8 mouse cellular contexts compared by ENCODE assay signal in genomic region chr14:23429043-23429442, GRCm38 (mm10).
A peak's percentile ranks its signal among the peaks of the same experiment; 100 is the strongest.
DNase-seq lines count a peak whose midpoint lies in the region; ATAC-seq lines count a peak whose summit lies in the region.
"Had no signal": no experiment of that assay in that cellular context is flagged by ENCODE, and none has a peak within 500 bp of the region (broad histone marks: within the 10 kb centered on the region; RNA-seq: fewer than 3 reads in every experiment).

No protein-coding gene starts in this region.

- intact Hi-C loops in left cerebral cortex, postnatal 14 days (cut with DNase I), result no loop called here
- intact Hi-C loops in left cerebral cortex, postnatal 36 days (cut with DNase I), result no loop called here

- no peak overlapping the region for H3K4me3 ChIP-seq in brown adipose tissue, adult 24 weeks (ENCODE audit: insufficient read depth, low read depth, low read length)
- H3K4me3 ChIP-seq in intestine, embryonic 15.5 days (replicated peaks), result no peak overlapping the region
- H3K4me3 ChIP-seq in midbrain, embryonic 14.5 days (replicated peaks; ENCODE audit: low read depth, low read length), result no peak overlapping the region
- no peak overlapping the region for H3K4me3 ChIP-seq in forebrain, embryonic 12.5 days (replicated peaks)
- H3K4me3 ChIP-seq: midbrain, embryonic 12.5 days had no signal

- no peaks in the 10 kb centered on the region for H3K36me3 ChIP-seq in intestine, embryonic 15.5 days
- no peaks in the 10 kb centered on the region for H3K36me3 ChIP-seq in midbrain, embryonic 14.5 days (ENCODE audit: control insufficient read depth, insufficient read depth, low read length)
- H3K36me3 ChIP-seq in forebrain, embryonic 12.5 days (replicated peaks), result no peaks in the 10 kb centered on the region
- H3K36me3 ChIP-seq: midbrain, embryonic 12.5 days had no signal

- peak; percentile 30 to 31 for DNase-seq in left cerebral cortex, postnatal 14 days (ENCODE audit: low spot score in 2 of 2)
- DNase-seq in left cerebral cortex, postnatal 36 days (ENCODE audit: low spot score in 2 of 2), result no peak
- DNase-seq in midbrain, embryonic 14.5 days, result peak; percentile 80
- DNase-seq in urinary bladder, adult 18-20 months (ENCODE audit: low spot score in 2 of 2), result no peak

- 26% methylated on average over 4 of the region's 4 CpGs for WGBS in intestine, embryonic 15.5 days
- 29% methylated on average over 4 of the region's 4 CpGs for WGBS in midbrain, embryonic 14.5 days
- WGBS in forebrain, embryonic 12.5 days, result 31% methylated on average over 4 of the region's 4 CpGs

- no peaks in the 10 kb centered on the region for H3K9me3 ChIP-seq in intestine, embryonic 15.5 days
- no peaks in the 10 kb centered on the region for H3K9me3 ChIP-seq in midbrain, embryonic 14.5 days (ENCODE audit: control insufficient read depth, low read length)
- H3K9me3 ChIP-seq in forebrain, embryonic 12.5 days, result no peaks in the 10 kb centered on the region
- H3K9me3 ChIP-seq: midbrain, embryonic 12.5 days had no signal

- no peak overlapping the region for H3K4me2 ChIP-seq in intestine, embryonic 15.5 days (replicated peaks)
- no peak overlapping the region for H3K4me2 ChIP-seq in midbrain, embryonic 14.5 days (ENCODE audit: low read length)
- H3K4me2 ChIP-seq in forebrain, embryonic 12.5 days, result no peak overlapping the region
- H3K4me2 ChIP-seq: midbrain, embryonic 12.5 days had no signal

- H3K9ac ChIP-seq in intestine, embryonic 15.5 days, result no peak overlapping the region
- no peak overlapping the region for H3K9ac ChIP-seq in midbrain, embryonic 14.5 days (replicated peaks; ENCODE audit: low read length)
- no peak overlapping the region for H3K9ac ChIP-seq in forebrain, embryonic 12.5 days
- H3K9ac ChIP-seq: midbrain, embryonic 12.5 days had no signal

- H3K27ac ChIP-seq in brown adipose tissue, adult 24 weeks (replicated peaks; ENCODE audit: low read depth, low read length), result peak overlapping the region; percentile 81
- no peak overlapping the region for H3K27ac ChIP-seq in intestine, embryonic 15.5 days
- H3K27ac ChIP-seq in midbrain, embryonic 14.5 days (replicated peaks; ENCODE audit: low read depth, low read length), result no peak overlapping the region
- no peak overlapping the region for H3K27ac ChIP-seq in forebrain, embryonic 12.5 days
- H3K27ac ChIP-seq: midbrain, embryonic 12.5 days had no signal

- H3K27me3 ChIP-seq in intestine, embryonic 15.5 days (replicated peaks), result no peaks in the 10 kb centered on the region
- H3K27me3 ChIP-seq in midbrain, embryonic 14.5 days (ENCODE audit: control insufficient read depth, insufficient read depth, low read length), result no peaks in the 10 kb centered on the region
- H3K27me3 ChIP-seq in forebrain, embryonic 12.5 days, result 0 out of 2 replicates have a peak, but pooled peaks cover 3% of the 10 kb centered on the region
- H3K27me3 ChIP-seq: midbrain, embryonic 12.5 days had no signal

- H3K4me1 ChIP-seq in brown adipose tissue, adult 24 weeks (ENCODE audit: control insufficient read depth, insufficient read depth, insufficient read length, low read length), result peaks cover 7% of the 10 kb centered on the region
- no peaks in the 10 kb centered on the region for H3K4me1 ChIP-seq in intestine, embryonic 15.5 days (replicated peaks)
- no peaks in the 10 kb centered on the region for H3K4me1 ChIP-seq in midbrain, embryonic 14.5 days (ENCODE audit: control insufficient read depth, insufficient read depth, low read length)
- no peaks in the 10 kb centered on the region; the same call in 1 of the 2 replicates for H3K4me1 ChIP-seq in forebrain, embryonic 12.5 days
- H3K4me1 ChIP-seq: midbrain, embryonic 12.5 days had no signal

- peak; percentile 56; the same call in 1 of the 2 replicates for ATAC-seq in intestine, embryonic 15.5 days
- ATAC-seq in midbrain, embryonic 14.5 days (ENCODE audit: low FRiP score, low TSS enrichment), result no peak
- ATAC-seq in forebrain, embryonic 12.5 days (ENCODE audit: low FRiP score), result no peak

Comparison
In these comparisons a context has a peak if more than half of its experiments do, and no peak if none do; other contexts are left out.
1. DNase-seq: peak in left cerebral cortex, postnatal 14 days (2 of 2) and midbrain, embryonic 14.5 days (single experiment); none in left cerebral cortex, postnatal 36 days (0 of 2) and urinary bladder, adult 18-20 months (0 of 2).